Mouse (Mus musculus) large intestine, adult 2 months (tissue): ENCODE data around the gene Rnf130. TPM values are rescaled to one million over a fixed set of nuclear protein-coding genes. Genes with fewer than 3 reads are reported as not detected.

Experiments
- DNase-seq: peaks from one replicate; pipeline ENCODE4 v3.0.0-alpha.2; 2012; ENCODE audit warnings: low read depth, low spot score
- WGBS: fragments of 180-500 bp; shearing (Covaris S2); methylation state at CpG from one replicate; pipeline ENCODE4 v1.1.7; 2018; 5-methylcytosine and 5-hydroxymethylcytosine counted together
- polyA plus RNA-seq: library from polyadenylated mRNA; depleted of rRNA; stranded (reverse); fragments of >200 nt; gene quantifications from 2 replicates; pipeline ENCODE4 v1.2.3, GENCODE M21; 2012; rRNA removed

Gene Rnf130
- 13.0 and 14.9 TPM in 2 replicates for polyA plus RNA-seq

DNA sequence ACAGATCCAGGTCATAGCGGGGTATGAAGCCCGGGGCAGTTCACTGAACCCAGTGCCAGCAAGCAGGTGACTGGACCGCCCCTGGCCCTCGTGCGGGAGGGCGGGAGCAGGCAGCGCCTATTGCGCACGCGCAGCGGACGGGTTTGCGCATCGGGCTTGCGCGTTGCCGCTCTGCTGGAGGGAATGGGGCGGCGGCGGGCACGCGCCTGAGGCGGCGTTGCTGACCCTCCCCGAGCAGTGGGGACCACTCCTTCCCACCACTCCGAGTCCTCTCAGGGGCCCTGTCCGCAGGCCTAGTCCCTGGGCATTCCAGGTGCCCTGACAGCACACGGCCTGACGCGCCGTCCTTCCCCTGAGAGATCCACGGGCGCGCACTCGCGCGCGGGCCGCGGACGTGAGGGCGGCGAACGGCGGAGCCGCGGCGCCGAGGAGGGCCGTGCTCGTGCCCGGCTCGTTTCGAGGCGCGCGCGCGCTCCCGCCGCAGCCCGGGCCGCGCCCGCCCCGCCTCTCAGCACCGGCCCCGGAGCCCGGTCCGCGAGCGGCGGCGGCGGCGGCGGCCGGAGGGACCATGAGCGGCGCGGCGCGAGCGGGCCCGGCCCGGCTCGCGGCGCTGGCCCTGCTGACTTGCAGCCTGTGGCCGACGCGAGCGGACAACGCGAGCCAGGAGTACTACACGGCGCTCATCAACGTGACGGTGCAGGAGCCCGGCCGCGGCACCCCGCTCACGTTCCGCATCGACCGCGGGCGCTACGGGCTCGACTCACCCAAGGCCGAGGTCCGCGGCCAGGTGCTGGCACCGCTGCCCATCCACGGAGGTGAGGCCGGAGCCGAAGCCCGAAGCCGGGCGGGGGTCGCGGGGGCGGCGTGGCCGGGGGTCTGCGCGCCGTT, at the start of gene Rnf130:
Gene Rnf130 (plus strand): TSS at position 514 of the 888 bp plus-strand sequence.
- WGBS: 3% methylated on average over 129 of the region's 129 CpGs
- peak; percentile 70 for DNase-seq

DNA sequence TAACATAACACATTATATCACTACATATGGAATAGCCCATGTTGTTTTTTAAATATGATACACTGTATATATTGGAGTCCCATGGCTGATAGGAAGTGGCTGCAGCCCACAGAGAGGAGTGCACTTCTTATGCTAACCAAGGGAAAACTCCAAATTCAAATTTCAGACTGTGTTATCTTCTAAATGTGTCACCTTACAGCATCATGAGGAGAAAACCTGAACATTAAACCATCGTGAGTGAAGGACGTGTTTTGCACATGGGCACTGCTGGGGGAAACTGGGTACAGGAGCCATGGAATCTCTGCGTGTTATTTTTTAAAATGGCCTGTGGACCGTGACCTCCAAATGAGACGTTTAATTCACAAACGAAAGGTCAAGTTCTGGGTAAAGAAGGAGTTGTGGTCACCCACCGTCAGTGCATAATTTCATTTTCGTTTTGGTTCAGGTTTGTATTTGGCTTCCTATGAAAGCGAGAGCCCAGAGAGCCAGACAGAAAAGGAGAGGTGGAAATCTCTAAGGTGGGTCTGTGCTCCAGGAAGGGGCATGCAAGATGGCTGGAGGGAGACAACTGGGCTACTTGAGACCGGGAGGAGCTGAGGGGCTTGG, 47.1 kb upstream of the Rnf130 start:
- DNase-seq: no peak
- 76% methylated on average over 10 of the region's 10 CpGs for WGBS

DNA sequence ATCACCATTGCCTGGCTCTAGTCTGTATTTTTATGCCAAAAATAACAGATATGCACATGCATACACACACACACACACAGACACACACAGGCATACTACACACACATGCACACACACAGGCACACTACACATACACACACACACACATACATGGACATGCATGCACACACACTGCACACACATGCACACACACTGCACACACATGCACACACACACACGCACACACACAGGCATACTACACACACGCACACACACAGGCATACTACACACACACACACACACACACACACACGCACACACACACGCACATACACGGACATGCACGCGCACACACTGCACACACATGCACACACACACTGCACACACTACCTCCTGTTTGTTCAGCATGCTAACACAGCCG, 46.2 kb upstream of the Rnf130 start:
- 92% methylated on average over 8 of the region's 8 CpGs for WGBS

GRCm38 (mm10) chr11:49980681-49981235, 44.4 kb upstream of the Rnf130 start:
- WGBS: 71% methylated on average over 6 of the region's 6 CpGs
- no peak for DNase-seq

More for the DNA sequence above, 46.2 kb upstream of the Rnf130 start:
- DNase-seq: no peak

DNA sequence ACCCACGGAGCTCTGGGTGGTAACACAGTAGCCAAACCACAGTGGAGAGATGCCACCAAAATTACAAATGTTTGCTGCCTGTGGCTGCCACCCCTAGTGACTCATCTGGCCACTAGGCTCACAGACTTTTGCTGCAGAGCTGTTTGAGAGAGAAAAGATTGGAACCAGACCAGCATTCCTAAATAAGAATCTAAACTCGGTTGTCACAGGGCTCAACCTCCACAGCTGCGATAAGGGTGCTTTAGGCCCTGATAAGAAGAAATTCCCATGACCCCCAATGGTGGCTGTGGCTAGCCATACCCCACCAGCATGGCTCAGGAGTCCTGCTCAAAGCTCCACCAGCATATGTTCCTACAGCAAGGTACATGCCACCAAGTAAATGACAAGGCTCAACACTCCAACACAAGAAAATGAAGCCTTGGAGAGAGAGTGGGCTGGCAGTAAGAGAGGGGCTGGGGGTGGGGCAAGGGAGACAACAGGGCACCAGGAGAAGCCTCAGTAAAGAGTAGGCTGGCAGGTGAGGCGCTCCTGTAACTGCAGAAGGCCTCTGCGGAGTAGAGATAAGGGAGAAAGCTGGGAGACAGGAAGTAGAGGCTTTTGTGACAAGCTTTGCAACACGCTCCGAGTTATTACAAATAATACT, 43.7 kb upstream of the Rnf130 start:
- 60% methylated on average over 7 of the region's 7 CpGs for WGBS
- no peak for DNase-seq

GRCm38 (mm10) chr11:49982094-49982493, 43.1 kb upstream of the Rnf130 start:
- DNase-seq: no peak
- 81% methylated on average over 4 of the region's 4 CpGs for WGBS

GRCm38 (mm10) chr11:49982881-49983280, 42.3 kb upstream of the Rnf130 start:
- DNase-seq: no peak
- WGBS: 29% methylated on average over 4 of the region's 4 CpGs

- WGBS: 56% methylated on average over 4 of the region's 4 CpGs
- no peak for DNase-seq
Measured at GRCm38 (mm10) chr11:49983875-49984552, 41.1 kb upstream of the Rnf130 start.

DNA sequence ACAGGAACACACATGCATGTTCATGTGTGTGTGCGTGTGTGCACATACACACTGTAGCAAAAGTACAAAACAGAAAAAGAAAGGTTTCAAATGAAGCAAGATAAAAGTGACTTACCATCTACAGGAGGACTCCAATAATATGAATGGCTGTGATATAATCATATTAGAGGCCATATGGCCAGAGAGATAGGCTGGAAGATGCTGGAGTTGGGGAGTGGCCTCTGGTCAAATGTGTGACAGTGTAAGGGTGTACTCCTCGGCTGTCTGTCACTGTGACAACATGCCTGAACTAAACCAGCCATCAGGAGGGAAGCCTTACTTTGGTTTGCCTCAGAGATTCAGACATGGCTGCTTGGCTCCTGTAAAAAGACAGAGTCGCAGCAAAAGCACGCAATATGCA, 40.1 kb upstream of the Rnf130 start:
- WGBS: 80% methylated on average over 4 of the region's 4 CpGs

DNA sequence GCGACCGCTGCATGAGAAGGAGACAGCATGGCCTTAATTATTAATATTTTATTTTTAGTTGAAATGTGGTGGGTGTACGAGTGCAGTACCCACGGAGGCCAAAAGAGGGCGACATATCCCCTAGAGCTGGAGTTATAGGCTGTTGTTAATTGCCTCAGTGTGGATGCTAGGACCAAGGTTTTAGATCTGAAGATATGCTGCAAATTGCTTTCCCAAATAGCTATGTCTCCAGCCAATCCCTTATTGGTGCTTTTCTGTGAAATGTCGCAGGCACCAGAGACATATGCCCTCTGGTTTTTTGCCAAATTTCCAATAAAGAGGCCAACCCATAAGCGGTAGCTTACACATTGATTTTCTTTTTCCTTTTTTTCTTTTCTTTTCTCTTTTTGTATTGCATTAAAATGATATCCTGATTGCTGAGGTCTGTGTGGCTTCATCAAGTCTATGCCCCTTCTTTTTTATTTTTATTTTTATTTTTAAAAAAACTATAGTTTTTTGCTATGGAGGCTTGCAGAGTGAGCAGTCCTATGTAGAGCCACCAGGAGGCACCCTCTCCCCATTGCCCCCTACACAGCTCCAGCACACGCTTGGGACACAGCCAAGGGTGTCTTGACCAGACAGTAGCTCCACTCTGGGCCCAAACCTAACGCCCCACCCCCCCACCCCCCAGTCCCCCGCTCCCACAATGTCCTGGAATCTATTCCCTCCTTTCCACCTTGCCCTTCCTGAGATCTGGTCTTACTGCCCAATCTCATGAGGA, 38.7 kb upstream of the Rnf130 start:
- no peak for DNase-seq
- 18% methylated on average over 10 of the region's 10 CpGs for WGBS

More for the DNA sequence above, 40.1 kb upstream of the Rnf130 start:
- no peak for DNase-seq

DNA sequence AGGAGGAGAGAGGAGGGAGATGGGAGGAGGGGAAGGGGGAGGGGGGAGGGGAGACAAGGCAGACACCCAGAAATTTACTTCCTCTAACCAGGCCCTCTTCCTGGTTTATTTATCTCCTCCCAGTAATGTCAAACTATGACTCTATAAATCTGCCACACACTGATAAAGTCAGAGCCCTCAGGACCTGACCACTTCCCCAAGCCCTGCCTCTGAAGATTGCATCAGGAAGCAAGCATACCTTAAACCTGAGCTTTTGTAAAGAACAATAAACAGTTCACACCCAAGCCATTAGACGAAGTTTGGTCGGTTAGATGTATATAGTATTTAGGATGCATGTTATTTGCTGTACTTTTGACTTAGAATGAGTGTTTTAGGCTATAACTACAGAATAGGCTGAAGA, 30.6 kb upstream of the Rnf130 start:
- DNase-seq: no peak
- 6% methylated on average over 2 of the region's 2 CpGs for WGBS

DNA sequence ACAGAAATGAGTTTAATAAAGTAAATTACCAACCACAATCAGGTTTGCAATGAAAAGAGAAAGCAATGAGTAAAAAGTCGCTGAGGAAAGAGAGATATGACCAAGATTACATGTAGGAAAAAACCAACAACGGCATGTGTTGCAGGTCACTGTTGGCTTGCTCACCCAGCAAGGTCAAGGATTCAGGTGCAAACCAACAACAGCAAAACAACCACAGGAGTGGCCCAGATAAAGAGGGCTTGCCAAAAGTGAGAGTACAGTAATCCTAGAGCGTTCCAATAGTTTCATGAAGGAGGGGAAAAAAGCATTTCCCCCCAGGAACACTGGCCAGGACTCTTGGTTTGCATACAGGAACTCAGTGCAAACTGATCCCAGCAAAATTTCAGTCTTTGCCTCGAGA, 28.7 kb upstream of the Rnf130 start:
- 20% methylated on average over 4 of the region's 4 CpGs for WGBS
- DNase-seq: no peak

DNA sequence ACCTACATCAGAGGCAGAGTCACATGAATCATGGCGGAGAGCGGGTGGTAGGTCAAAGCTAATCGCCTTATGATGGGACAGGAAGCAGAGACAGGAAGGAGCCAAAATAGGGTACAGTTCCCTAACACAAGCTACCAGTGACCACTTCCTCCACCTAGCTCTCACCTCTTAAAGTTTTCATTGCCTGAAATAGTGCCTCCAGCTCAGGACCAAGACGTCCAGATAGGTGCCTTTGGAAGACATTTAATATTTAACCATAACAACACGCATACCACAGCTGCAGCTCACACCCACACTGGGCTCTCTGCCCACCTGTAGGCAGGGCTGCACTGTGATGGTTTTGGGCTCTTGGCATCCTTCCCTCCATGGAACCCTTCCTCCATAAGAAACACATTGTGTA, 27.8 kb upstream of the Rnf130 start:
- peak; percentile 74 for DNase-seq
- 18% methylated on average over 5 of the region's 5 CpGs for WGBS

GRCm38 (mm10) chr11:50002853-50003252, 22.3 kb upstream of the Rnf130 start:
- no peak for DNase-seq
- WGBS: 77% methylated on average over 4 of the region's 4 CpGs

DNA sequence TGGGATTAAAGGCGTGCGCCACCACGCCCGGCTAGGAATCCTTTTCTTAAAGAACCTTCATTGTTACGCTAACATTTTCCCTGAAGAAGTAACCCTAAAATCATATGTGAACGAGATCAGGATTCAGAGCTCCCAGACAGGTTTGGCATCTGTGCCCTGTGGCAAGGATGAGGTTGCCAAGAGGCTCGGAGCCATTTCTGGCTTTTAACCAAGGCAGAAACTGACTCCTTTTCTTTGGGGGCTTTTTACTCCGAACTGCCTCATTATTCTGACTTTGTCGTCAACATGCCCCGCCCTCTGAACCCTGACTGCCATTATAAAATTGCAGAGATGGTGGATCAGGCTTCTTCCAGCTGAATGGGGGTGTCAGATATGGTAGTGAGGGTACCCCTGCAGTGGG, 17.4 kb upstream of the Rnf130 start:
- 77% methylated on average over 10 of the region's 10 CpGs for WGBS

DNA sequence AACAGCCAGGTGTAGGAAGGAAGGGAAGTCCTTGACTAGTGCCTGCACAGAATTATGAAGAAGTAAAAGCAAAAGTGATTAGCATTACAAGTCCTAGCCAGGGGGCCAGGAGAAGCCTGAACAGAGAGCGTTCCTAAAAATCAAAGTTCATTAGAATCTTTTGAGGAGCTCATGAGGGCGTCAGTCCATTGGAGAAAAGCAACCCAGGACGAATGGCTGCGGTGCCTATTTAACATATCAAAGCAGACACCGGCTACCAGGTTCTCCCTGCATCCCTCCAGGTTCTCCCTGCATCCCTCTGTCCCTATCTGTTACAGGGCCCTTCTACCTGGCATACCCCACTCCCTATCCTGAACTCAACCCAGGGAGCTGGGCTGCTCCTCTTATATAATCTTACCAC, 16.9 kb upstream of the Rnf130 start:
- DNase-seq: no peak
- 69% methylated on average over 5 of the region's 5 CpGs for WGBS

More for the DNA sequence above, 17.4 kb upstream of the Rnf130 start:
- no peak for DNase-seq

GRCm38 (mm10) chr11:50013016-50013415, 12.1 kb upstream of the Rnf130 start:
- WGBS: 78% methylated on average over 6 of the region's 6 CpGs
- no peak for DNase-seq

GRCm38 (mm10) chr11:50016503-50016902, 8.6 kb upstream of the Rnf130 start:
- no peak for DNase-seq
- WGBS: 75% methylated on average over 5 of the region's 5 CpGs

DNA sequence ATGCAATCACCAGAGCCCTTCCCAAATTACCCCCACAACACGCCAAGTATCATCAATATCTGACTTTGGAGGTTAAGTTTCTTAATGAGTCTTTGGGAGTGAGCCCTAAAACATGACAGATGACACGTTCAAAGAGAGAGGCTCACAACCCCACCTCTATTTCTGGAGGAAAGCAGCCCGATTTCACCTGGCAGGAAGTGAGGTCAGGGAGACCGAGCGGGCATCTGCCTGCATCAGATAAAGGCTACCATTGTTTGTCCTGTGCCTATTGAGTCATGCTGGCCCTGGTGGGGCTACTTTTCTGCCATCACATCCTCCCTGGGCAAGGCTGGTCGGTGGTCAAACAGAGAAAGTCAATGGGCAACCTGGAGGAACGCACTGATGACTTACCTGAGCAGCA, 7.6 kb upstream of the Rnf130 start:
- DNase-seq: no peak
- WGBS: 66% methylated on average over 7 of the region's 7 CpGs
